Comparison of ENCODE assay signal across 18 mouse cellular contexts in the genomic region with DNA sequence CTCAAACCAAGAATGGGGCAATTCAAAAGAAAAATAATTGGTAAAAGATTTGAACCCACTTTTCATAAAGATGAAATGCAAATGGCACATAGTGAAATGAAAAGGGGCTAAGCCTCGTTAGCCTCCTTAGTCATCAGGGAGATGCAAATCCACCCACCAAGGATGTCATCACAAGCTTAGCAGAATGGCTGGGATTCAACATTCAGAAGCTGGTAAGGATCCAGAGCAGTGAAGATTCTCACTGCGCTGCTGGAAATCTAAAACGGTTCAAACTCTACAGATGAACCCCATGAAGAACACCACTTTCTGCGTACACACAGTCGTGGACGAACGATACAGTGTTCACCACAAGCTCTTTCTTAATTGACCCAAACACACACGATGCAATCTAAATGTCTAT.
DNase-seq lines count a peak whose midpoint lies in the region; ATAC-seq and TF ChIP-seq lines count a peak whose summit lies in the region.
"Had no signal": no experiment of that assay in that cellular context is flagged by ENCODE, and none has a peak within 500 bp of the region (broad histone marks: within the 10 kb centered on the region; RNA-seq: fewer than 3 reads in every experiment).

No protein-coding gene starts in this region.

- ATAC-seq in lung, postnatal 0 days = no peak
- ATAC-seq: forebrain, embryonic 15.5 days; hindbrain, embryonic 16.5 days had no signal

- intact Hi-C loops in left cerebral cortex, postnatal 36 days (cut with DNase I) = no loop called here
- intact Hi-C loops in gastrocnemius, adult 2 months (cut with DNase I) = no loop called here

- no peak overlapping the region for H3K9ac ChIP-seq in lung, postnatal 0 days (replicated peaks; ENCODE audit: low read depth)
- H3K9ac ChIP-seq: embryonic facial prominence, embryonic 12.5 days; forebrain, embryonic 15.5 days; hindbrain, embryonic 12.5 days had no signal

- TF ChIP-seq EP300 in lung, postnatal 0 days (IDR thresholded peaks at IDR 0.05) = no peak

- no peak overlapping the region for H3K4me3 ChIP-seq in lung, postnatal 0 days (ENCODE audit: low read depth, low read length)
- H3K4me3 ChIP-seq in gastrocnemius, adult 2 months = no peak overlapping the region
- H3K4me3 ChIP-seq: embryonic facial prominence, embryonic 12.5 days; forebrain, embryonic 15.5 days; heart, embryonic 10.5 days; hindbrain, embryonic 12.5 days had no signal

- H3K4me2 ChIP-seq in lung, postnatal 0 days (replicated peaks; ENCODE audit: low read depth, low read length) = no peak overlapping the region
- H3K4me2 ChIP-seq: embryonic facial prominence, embryonic 12.5 days; forebrain, embryonic 15.5 days; hindbrain, embryonic 12.5 days had no signal

- H3K4me1 ChIP-seq in lung, postnatal 0 days (ENCODE audit: insufficient read depth, low read depth, low read length) = no peaks in the 10 kb centered on the region
- H3K4me1 ChIP-seq: embryonic facial prominence, embryonic 12.5 days; forebrain, embryonic 15.5 days; heart, embryonic 10.5 days; hindbrain, embryonic 12.5 days had no signal

- no peaks in the 10 kb centered on the region for H3K27me3 ChIP-seq in lung, postnatal 0 days (replicated peaks; ENCODE audit: insufficient read depth, low read length)
- H3K27me3 ChIP-seq: embryonic facial prominence, embryonic 12.5 days; forebrain, embryonic 15.5 days; hindbrain, embryonic 12.5 days had no signal

- H3K9me3 ChIP-seq in lung, postnatal 0 days (ENCODE audit: low read length) = no peaks in the 10 kb centered on the region
- H3K9me3 ChIP-seq: embryonic facial prominence, embryonic 12.5 days; forebrain, embryonic 15.5 days; heart, embryonic 10.5 days had no signal

- DNase-seq in left cerebral cortex, adult 18-20 months (ENCODE audit: low spot score in 2 of 2) = peak; percentile 18 to 28
- DNase-seq in left cerebral cortex, postnatal 36 days (ENCODE audit: low spot score in 2 of 2) = no peak
- DNase-seq in lung, postnatal 14 days = peak; percentile 9
- DNase-seq in lung, postnatal 0 days (ENCODE audit: low spot score) = no peak
- peak; percentile 23 for DNase-seq in right cerebral cortex, postnatal 14 days
- peak; percentile 5 for DNase-seq in telencephalon, adult 2 months (ENCODE audit: low read depth, low spot score)
- no peak for DNase-seq in gastrocnemius, adult 2 months
- DNase-seq: adrenal gland, adult 8-10 months; adrenal gland, postnatal 36 days; cerebellum, adult 8-10 months; gastrocnemius, postnatal 25 days; heart, postnatal 10 days; heart, postnatal 4 days had no signal

- WGBS in lung, postnatal 0 days = 73% methylated on average over 8 of the region's 8 CpGs

- H3K27ac ChIP-seq in lung, postnatal 0 days (ENCODE audit: low read length) = no peak overlapping the region
- no peak overlapping the region for H3K27ac ChIP-seq in gastrocnemius, adult 2 months
- H3K27ac ChIP-seq: embryonic facial prominence, embryonic 12.5 days; forebrain, embryonic 15.5 days; heart, embryonic 10.5 days; hindbrain, embryonic 12.5 days had no signal

- H3K36me3 ChIP-seq in lung, postnatal 0 days (ENCODE audit: insufficient read depth, low read length) = no peaks in the 10 kb centered on the region
- H3K36me3 ChIP-seq: embryonic facial prominence, embryonic 12.5 days; forebrain, embryonic 15.5 days; heart, embryonic 10.5 days; hindbrain, embryonic 12.5 days had no signal

- TF ChIP-seq CTCF in lung, postnatal 0 days (IDR thresholded peaks at IDR 0.05) = no peak
- TF ChIP-seq CTCF in gastrocnemius, adult 2 months (IDR thresholded peaks at IDR 0.05) = no peak

Comparison
In these comparisons a context has a peak if more than half of its experiments do, and no peak if none do; other contexts are left out.
1. DNase-seq: peak in left cerebral cortex, adult 18-20 months (2 of 2), lung, postnatal 14 days (single experiment), right cerebral cortex, postnatal 14 days (single experiment) and telencephalon, adult 2 months (single experiment); none in left cerebral cortex, postnatal 36 days (0 of 2), lung, postnatal 0 days (single experiment) and gastrocnemius, adult 2 months (single experiment).